Mouse (Mus musculus) cerebellum, adult 2 months (tissue): ENCODE measurements around the gene Mtch2.

Experiments used
- CTCF ChIP-seq: fragments of 200-500 bp; IDR thresholded peaks from 2 replicates; pipeline ENCODE4 v1.5.1; 2011; ENCODE audit warnings: low read depth, mild to moderate bottlenecking, control low read depth, low read length, moderate library complexity, borderline replicate concordance; ENCODE audit not compliant: insufficient read depth
- POLR2A ChIP-seq: fragments of 200-500 bp; IDR thresholded peaks from 2 replicates; pipeline ENCODE4 v1.6.1; 2011; ENCODE audit warnings: low read length, control low read depth, borderline replicate concordance; ENCODE audit not compliant: insufficient read depth

GRCm38 (mm10) chr2:90844262-90844661, 2.7 kb upstream of the Mtch2 start:
- TF ChIP-seq CTCF (no peak), POLR2A (no peak)
